Mouse (Mus musculus) lung, adult 2 months (tissue): ENCODE measurements around the gene Cdh6. TPM values are rescaled to one million over a fixed set of nuclear protein-coding genes. Genes with fewer than 3 reads are reported as not detected.

Experiments used
- DNase-seq: peaks from one replicate; pipeline ENCODE4 v3.0.0; 2022
- H3K4me1 ChIP-seq: fragments of 200-500 bp; 2 replicates; pipeline ENCODE4 v1.6.1; 2011; ENCODE audit warnings: low read length; ENCODE audit not compliant: control insufficient read depth, insufficient read depth
- H3K4me3 ChIP-seq: fragments of 200-500 bp; replicated peaks from 2 replicates; pipeline ENCODE3; 2011; ENCODE audit warnings: low read depth, mild to moderate bottlenecking, control low read depth, low read length; ENCODE audit errors: extremely low read depth
- CTCF ChIP-seq: fragments of 200-500 bp; IDR thresholded peaks from 2 replicates; pipeline ENCODE4 v1.5.1; 2011; ENCODE audit warnings: mild to moderate bottlenecking, low read length, control low read depth; ENCODE audit not compliant: insufficient read depth
- POLR2A ChIP-seq: fragments of 200-500 bp; IDR thresholded peaks from 2 replicates; pipeline ENCODE4 v1.6.1; 2011; ENCODE audit warnings: low read depth, mild to moderate bottlenecking, control low read depth, low read length, borderline replicate concordance; ENCODE audit errors: extremely low read depth
- WGBS: fragments of 180-500 bp; shearing (Covaris S2); methylation state at CpG from one replicate; pipeline ENCODE4 v1.1.7; 2018; 5-methylcytosine and 5-hydroxymethylcytosine counted together
- polyA plus RNA-seq: library from polyadenylated mRNA; depleted of rRNA; stranded (reverse); fragments of >200 nt; gene quantifications from 2 replicates; pipeline ENCODE4 v1.2.3, GENCODE M21; 2012

Cdh6 gene
- polyA plus RNA-seq, 1 experiment = 0.41 TPM

GRCm38 (mm10) chr15:13165094-13165885 is 8.2 kb downstream of the Cdh6 start:
- H3K4me3 ChIP-seq = no peak overlapping the region
- no peaks in the 10 kb centered on the region for H3K4me1 ChIP-seq
- WGBS = 88% methylated on average over 13 of the region's 13 CpGs
- DNase-seq = no peak
- TF ChIP-seq CTCF (no peak), POLR2A (no peak)

- no peak for DNase-seq
- 88% methylated on average over 5 of the region's 5 CpGs for WGBS
- Histone ChIP-seq H3K4me3 (no peak overlapping the region), H3K4me1 (no peaks in the 10 kb centered on the region)
- TF ChIP-seq CTCF = no peak
- no peak for TF ChIP-seq POLR2A
Measured at GRCm38 (mm10) chr15:13155820-13156219, 17.7 kb downstream of the Cdh6 start.

- no peak for DNase-seq
- Histone ChIP-seq H3K4me1 (no peaks in the 10 kb centered on the region), H3K4me3 (no peak overlapping the region)
- TF ChIP-seq CTCF = no peak
- WGBS = 69% methylated on average over 6 of the region's 6 CpGs
Measured at GRCm38 (mm10) chr15:13155418-13155817, 18.1 kb downstream of the Cdh6 start.

- TF ChIP-seq POLR2A = no peak
- no peak for TF ChIP-seq CTCF
- no peak for DNase-seq
- 69% methylated on average over 4 of the region's 4 CpGs for WGBS
- no peaks in the 10 kb centered on the region for H3K4me1 ChIP-seq
- H3K4me3 ChIP-seq = no peak overlapping the region
Measured at GRCm38 (mm10) chr15:13141983-13142382, 31.5 kb downstream of the Cdh6 start.

GRCm38 (mm10) chr15:13139662-13140061 is 33.8 kb downstream of the Cdh6 start:
- 80% methylated on average over 5 of the region's 5 CpGs for WGBS
- TF ChIP-seq CTCF (no peak), POLR2A (no peak)

GRCm38 (mm10) chr15:13137166-13137565 is 36.3 kb downstream of the Cdh6 start:
- no peak for DNase-seq
- H3K4me1 ChIP-seq = no peaks in the 10 kb centered on the region
- no peak overlapping the region for H3K4me3 ChIP-seq
- WGBS = 82% methylated on average over 6 of the region's 6 CpGs
- TF ChIP-seq POLR2A (no peak), CTCF (no peak)

More at GRCm38 (mm10) chr15:13139662-13140061, 33.8 kb downstream of the Cdh6 start:
- Histone ChIP-seq H3K4me1 (no peaks in the 10 kb centered on the region), H3K4me3 (no peak overlapping the region)
- no peak for DNase-seq

- DNase-seq = no peak
- WGBS = 79% methylated on average over 1 of the region's 1 CpGs
- no peak overlapping the region for H3K4me3 ChIP-seq
- H3K4me1 ChIP-seq = no peaks in the 10 kb centered on the region
- no peak for TF ChIP-seq POLR2A
- no peak for TF ChIP-seq CTCF
Measured at GRCm38 (mm10) chr15:13134086-13134485, 39.4 kb downstream of the Cdh6 start.

- WGBS = 91% methylated on average over 8 of the region's 8 CpGs
- H3K4me1 ChIP-seq = no peaks in the 10 kb centered on the region
- TF ChIP-seq POLR2A (no peak), CTCF (no peak)
- no peak for DNase-seq
- no peak overlapping the region for H3K4me3 ChIP-seq
Measured at GRCm38 (mm10) chr15:13133370-13133769, 40.1 kb downstream of the Cdh6 start.

- no peaks in the 10 kb centered on the region for H3K4me1 ChIP-seq
- TF ChIP-seq CTCF (no peak), POLR2A (no peak)
- H3K4me3 ChIP-seq = no peak overlapping the region
- DNase-seq = no peak
- WGBS = 84% methylated on average over 3 of the region's 3 CpGs
Measured at GRCm38 (mm10) chr15:13132493-13132892, 41.0 kb downstream of the Cdh6 start.

- no peaks in the 10 kb centered on the region for H3K4me1 ChIP-seq
- no peak for TF ChIP-seq CTCF
- no peak for TF ChIP-seq POLR2A
- no peak overlapping the region for H3K4me3 ChIP-seq
- WGBS = 79% methylated on average over 5 of the region's 5 CpGs
- DNase-seq = no peak
Measured at GRCm38 (mm10) chr15:13130246-13130645, 43.2 kb downstream of the Cdh6 start.

- 73% methylated on average over 6 of the region's 6 CpGs for WGBS
Measured at GRCm38 (mm10) chr15:13100341-13100740, 73.1 kb downstream of the Cdh6 start.

More at GRCm38 (mm10) chr15:13100341-13100740, 73.1 kb downstream of the Cdh6 start:
- no peaks in the 10 kb centered on the region for H3K4me1 ChIP-seq
- DNase-seq = no peak
- TF ChIP-seq CTCF (no peak), POLR2A (no peak)
- no peak overlapping the region for H3K4me3 ChIP-seq
